Mouse (Mus musculus): ENCODE data around the gene Dbndd2.

Gene Dbndd2

DNA sequence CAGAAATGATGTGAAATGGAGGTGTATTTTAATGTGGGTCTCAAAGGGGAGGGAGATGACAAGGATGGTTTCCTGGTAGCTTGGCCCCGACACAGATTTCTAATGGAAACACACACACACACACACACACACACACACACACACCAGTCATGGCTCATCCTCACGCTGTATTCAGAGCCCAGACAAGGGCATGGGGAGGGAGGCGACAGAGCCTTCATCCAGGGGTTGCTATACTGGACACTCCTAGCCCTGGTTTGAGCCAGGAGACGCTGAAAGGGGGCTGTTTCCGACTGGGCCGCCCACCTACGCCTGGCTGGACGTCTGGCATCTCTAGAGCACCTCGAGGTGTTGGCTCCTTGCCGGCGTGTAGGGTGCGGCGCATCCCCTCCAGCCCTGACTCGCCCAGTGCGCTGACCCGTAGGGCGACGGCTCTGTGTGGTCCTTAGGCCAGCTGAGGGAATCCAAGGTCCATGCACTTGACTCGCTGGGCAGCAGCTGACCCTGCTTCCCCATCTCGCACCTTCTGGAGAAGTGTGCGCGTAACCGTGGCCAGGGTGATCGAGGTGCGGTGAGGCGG, at the start of gene Dbndd2:
Dbndd2 (plus strand) TSS at position 426 of the 577 bp plus-strand sequence.
- DNase-seq (ENCODE audit: low spot score in 2 of 2), result peak; percentile 40 to 75

GRCm38 (mm10) chr2:164436215-164436913, 49.5 kb upstream of the Dbndd2 start:
- DNase-seq (ENCODE audit: low spot score in 2 of 2), result peak in 1 of 2 experiments; percentile 39

DNA sequence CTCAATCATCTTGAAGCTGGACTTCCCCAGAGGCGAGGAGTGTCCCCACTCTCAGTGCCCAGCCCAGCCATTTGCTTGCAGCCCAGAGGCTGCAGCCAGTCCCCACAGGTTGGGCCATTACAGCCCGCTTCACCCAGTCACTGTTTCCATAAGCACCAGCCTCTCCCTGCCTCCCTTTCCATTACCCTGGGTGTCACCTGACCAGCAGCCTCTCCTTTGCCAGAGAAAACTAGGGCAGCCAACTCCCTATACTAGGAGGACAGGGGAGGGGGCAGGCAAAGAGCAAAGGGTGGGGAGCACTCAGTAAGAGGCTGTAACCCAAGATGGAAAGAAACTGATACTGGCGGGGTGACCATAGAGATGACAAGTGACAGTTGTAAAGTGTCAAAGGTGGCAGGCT, 48.9 kb upstream of the Dbndd2 start:
- DNase-seq (ENCODE audit: low spot score in 2 of 2), result no peak

DNA sequence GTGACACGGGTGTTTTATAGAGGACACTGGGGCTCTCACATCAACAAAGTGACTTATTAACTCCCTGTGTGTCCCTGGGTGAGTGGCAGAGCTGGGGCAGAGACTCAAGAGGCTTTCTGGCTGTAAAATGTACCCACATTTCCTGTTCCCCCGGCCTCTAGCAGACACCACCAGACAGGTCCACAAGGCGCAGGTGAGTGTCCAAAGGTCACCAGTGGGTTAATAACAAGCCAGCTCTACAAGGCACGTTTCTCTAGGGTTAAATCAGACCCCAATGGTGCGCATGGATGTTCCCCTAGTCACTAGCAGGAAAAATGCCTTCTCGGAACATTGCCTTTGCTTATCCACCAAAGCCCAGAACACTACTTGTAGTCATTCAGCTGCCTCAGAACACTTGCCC, 48.2 kb upstream of the Dbndd2 start:
- DNase-seq (ENCODE audit: low spot score in 2 of 2), result no peak

- no peak for DNase-seq (ENCODE audit: low spot score in 2 of 2)
Measured at GRCm38 (mm10) chr2:164438257-164438656, 47.6 kb upstream of the Dbndd2 start.

- DNase-seq (ENCODE audit: low spot score in 2 of 2), result no peak
Measured at GRCm38 (mm10) chr2:164439001-164439421, 46.9 kb upstream of the Dbndd2 start.

GRCm38 (mm10) chr2:164440314-164440713, 45.6 kb upstream of the Dbndd2 start:
- DNase-seq (ENCODE audit: low spot score in 2 of 2), result no peak

GRCm38 (mm10) chr2:164441155-164441554, 44.8 kb upstream of the Dbndd2 start:
- no peak for DNase-seq (ENCODE audit: low spot score in 2 of 2)

- no peak for DNase-seq (ENCODE audit: low spot score in 2 of 2)
Measured at GRCm38 (mm10) chr2:164441731-164442130, 44.2 kb upstream of the Dbndd2 start.

- DNase-seq (ENCODE audit: low spot score in 2 of 2), result no peak
Measured at GRCm38 (mm10) chr2:164442315-164443050, 43.4 kb upstream of the Dbndd2 start.

DNA sequence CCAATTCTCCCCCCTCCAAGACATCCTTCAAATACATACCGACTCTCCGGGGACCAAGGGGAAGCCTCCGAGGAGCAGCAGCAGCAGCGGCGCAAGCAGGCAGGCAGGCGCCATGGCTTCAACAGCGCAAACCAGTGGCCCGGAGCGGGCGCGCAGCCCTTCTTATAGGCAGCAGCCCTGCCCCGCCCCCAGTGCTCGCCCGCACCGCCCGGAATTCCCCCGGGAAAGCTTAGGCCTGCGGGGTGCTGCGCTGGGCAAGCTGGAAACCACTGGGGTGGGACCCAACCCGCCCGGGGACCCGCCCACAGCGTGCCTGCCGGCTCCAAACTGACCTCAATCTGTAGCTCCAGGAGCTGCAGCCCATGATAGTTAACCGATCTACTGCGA, 42.9 kb upstream of the Dbndd2 start:
- peak; percentile 65 to 67 for DNase-seq (ENCODE audit: low spot score in 2 of 2)

DNA sequence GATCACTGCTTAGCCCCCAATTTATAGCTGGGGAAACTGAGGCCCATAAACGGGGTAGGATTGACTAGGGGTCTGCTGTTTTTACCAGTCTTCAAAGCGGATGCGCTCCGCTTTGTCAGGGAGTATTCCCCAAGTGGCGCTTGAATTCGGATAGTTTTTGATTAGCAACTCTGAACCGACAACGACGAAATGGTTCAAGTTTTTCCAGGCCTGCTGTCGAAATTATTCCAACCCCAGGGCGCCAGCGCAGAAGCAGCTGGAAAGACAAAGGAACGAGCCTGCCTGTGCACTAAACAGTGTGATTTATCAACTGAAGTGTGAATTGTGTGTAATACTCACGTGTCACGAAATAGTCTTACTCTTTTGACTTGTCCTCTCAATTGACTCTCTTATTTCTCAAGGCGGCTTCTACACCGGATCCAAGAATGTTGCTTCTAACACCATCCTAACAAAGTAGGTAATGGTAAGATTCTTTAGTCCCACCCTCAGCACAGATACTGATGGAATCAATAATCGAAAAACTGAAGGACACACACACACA, 42.4 kb upstream of the Dbndd2 start, which contains the start of gene Sdc4:
Sdc4 (minus strand) TSS at position 428 of the 541 bp plus-strand sequence.
- DNase-seq (ENCODE audit: low spot score in 2 of 2), result no peak

- DNase-seq (ENCODE audit: low spot score in 2 of 2), result no peak
Measured at GRCm38 (mm10) chr2:164444701-164445100, 41.2 kb upstream of the Dbndd2 start.

DNA sequence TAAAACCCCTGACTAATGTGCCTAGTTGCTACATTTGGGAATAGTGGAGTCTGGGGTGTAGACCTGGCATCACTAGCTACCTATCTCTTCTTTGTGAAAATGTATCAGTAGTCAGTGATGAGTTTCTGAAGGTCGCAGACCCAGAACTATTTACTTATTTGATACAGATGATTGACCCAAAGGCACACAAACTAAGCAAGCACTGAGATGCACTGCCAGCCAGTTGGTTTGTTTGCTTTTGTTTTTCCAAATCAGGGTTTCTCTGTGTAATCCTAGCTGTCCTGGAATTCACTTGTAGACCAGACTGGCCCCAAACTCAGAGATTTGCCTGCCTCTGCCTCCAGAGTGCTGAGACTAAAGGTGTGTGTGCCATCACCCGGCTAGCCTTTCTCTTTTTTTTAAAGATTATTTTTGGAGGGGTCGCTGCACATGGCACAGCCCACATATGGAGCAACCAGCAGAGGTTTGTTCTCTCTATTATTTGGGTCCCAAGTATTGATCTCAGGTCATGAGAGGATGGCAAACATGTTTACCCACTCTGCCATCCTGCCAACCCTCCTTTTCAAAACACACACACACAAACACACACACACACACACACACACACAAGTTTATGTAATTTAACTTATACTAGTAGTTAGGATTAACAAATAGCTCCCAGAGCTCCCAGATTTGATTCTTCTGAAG, 40.4 kb upstream of the Dbndd2 start:
- no peak for DNase-seq (ENCODE audit: low spot score in 2 of 2)

DNA sequence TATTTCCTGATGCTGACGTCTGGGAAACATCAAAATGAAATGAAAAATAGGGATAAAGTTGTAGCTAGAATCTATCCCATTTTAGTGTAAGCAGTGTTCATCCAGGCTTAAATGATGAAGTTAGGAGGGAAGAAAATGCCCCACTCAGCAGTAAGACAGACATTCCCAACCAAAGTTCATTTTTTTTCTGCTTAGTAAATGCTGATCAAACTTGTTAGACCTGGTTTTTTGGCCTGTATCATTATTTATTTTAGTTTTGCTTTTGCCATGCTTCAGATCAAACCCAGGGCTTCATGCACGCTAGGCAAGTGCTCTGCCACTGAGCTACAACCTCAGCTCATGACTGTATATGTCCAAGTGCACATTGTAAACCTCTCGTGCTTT, 39.8 kb upstream of the Dbndd2 start:
- DNase-seq (ENCODE audit: low spot score in 2 of 2), result no peak

- DNase-seq (ENCODE audit: low spot score in 2 of 2), result no peak
Measured at GRCm38 (mm10) chr2:164448140-164448539, 37.8 kb upstream of the Dbndd2 start.

- DNase-seq (ENCODE audit: low spot score in 2 of 2), result no peak
Measured at GRCm38 (mm10) chr2:164448921-164449320, 37.0 kb upstream of the Dbndd2 start.

GRCm38 (mm10) chr2:164449341-164450042, 36.4 kb upstream of the Dbndd2 start:
- no peak for DNase-seq (ENCODE audit: low spot score in 2 of 2)

GRCm38 (mm10) chr2:164452000-164452676, 33.8 kb upstream of the Dbndd2 start:
- DNase-seq (ENCODE audit: low spot score in 2 of 2), result no peak

DNA sequence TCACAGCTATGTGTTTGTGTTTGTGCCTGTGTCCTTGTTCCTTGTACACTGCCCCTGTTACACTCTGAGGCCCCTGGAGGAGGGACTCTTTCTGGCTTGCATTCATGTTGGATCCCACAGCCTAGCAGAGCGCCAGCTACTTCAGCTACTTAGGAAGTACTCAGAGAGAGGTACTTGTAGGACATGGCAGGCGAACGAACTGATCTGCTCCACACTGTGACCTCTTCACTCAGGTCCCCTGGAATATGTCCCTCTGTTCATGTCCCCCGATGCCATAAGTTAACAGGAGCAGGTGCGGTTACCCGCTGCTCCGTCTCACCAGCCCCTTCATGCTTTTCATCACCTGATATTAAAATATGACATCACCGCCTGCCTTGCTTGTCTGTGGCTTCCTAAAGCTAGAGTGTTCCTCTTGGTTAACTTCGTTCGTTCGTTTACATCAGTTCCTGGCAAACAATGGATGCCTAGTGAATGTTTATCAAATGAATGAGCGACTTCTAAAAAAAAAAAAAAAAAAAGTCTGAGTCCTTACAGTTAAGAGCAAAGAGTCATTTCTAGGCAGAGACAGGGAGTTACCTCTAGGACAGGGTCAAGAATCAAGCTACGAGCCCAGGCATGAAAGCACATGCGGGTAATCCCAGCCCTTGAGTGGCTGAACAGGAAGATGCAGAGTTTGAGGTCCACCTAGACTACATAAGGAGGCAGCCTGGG, 32.7 kb upstream of the Dbndd2 start:
- no peak for DNase-seq (ENCODE audit: low spot score in 2 of 2)
